Mouse (Mus musculus) heart, postnatal 14 days (tissue): ENCODE data around the gene Olfr1360. TPM values are rescaled to one million over a fixed set of nuclear protein-coding genes. Genes with fewer than 3 reads are reported as not detected.

Experiments
- DNase-seq, 2 experiments: peaks; one replicate each; pipeline ENCODE4 v3.0.0; 2021 to 2022
- intact Hi-C: fragments of 180-260 bp; cut with DNase I; formaldehyde crosslinking; loops from one replicate; pipeline ENCODE4 v1.15.1; 2025
- microRNA-seq, 2 experiments: library from miRNA; unstranded; fragments of <30 nt; microRNA quantifications; one replicate each; pipeline ENCODE4 v1.2.0; 2021 to 2022
- total RNA-seq, 2 experiments: library from RNA; stranded (reverse); gene quantifications; 2 replicates each; pipeline ENCODE4 v1.2.3; 2021

Gene Olfr1360
- total RNA-seq, 2 experiments from 2014 or later = not detected

GRCm38 (mm10) chr13:21706669-21707068 is 29.5 kb upstream of the Olfr1360 start:
- no peak for DNase-seq
- intact Hi-C loops = no loop called here

GRCm38 (mm10) chr13:21697811-21698210 is 20.6 kb upstream of the Olfr1360 start, which contains the start of gene Olfr1359:
Gene Olfr1359 (plus strand): TSS chr13:21698111.
- intact Hi-C loops = no loop called here
- no peak for DNase-seq

GRCm38 (mm10) chr13:21663286-21663685 is 13.9 kb downstream of the Olfr1360 start, which contains the start of gene Olfr1361:
Gene Olfr1361 (minus strand): TSS chr13:21663386.
- intact Hi-C loops = no loop called here
- DNase-seq = no peak

- no peak for DNase-seq
- intact Hi-C loops = no loop called here
Measured at GRCm38 (mm10) chr13:21642418-21642817, 34.8 kb downstream of the Olfr1360 start, which contains the start of gene Olfr11. Gene Olfr11 (minus strand): TSS chr13:21642518.

Small RNA genes within 50 kb of the gene (microRNA-seq; reads per million reads assigned to microRNA genes)
- gene Gm44357 (0 reads per million in 2 experiments), gene Gm44367 (0 reads per million in 2 experiments)

Other genes starting within 250 kb of the Olfr1360 start
- under 1 TPM; 0.32 to 0.60 TPM for gene Pgbd1, start 236.3 kb downstream of the Olfr1360 start, total RNA-seq
- gene Zscan26, start 223.7 kb downstream of the Olfr1360 start, total RNA-seq = 10 to 100 TPM; 21.7 to 24.1 TPM
- under 1 TPM; 0.59 to 0.88 TPM for gene Nkapl, start 208.9 kb downstream of the Olfr1360 start, total RNA-seq
- 1 to 10 TPM in 1 of 2 experiments, under 1 TPM in 1; 0.93 to 1.3 TPM for gene Zkscan4, start 198.5 kb downstream of the Olfr1360 start, total RNA-seq
- gene Gm10065, start 198.0 kb downstream of the Olfr1360 start, total RNA-seq = not detected
- gene AK157302, start 182.2 kb downstream of the Olfr1360 start, total RNA-seq = 10 to 100 TPM; 25.3 to 25.6 TPM
- 100 to 1,000 TPM; 233 to 256 TPM for gene Gm11273, start 176.0 kb downstream of the Olfr1360 start, total RNA-seq
- gene Zkscan8, start 146.3 kb downstream of the Olfr1360 start, total RNA-seq = 10 to 100 TPM; 11.7 to 12.3 TPM
- gene Olfr1366, start 134.6 kb downstream of the Olfr1360 start, total RNA-seq = not detected
- gene Olfr1535, start 117.5 kb downstream of the Olfr1360 start, total RNA-seq = not detected
- not detected for gene Olfr1364, start 95.6 kb downstream of the Olfr1360 start, total RNA-seq
- not detected for gene Olfr1362, start 63.4 kb downstream of the Olfr1360 start, total RNA-seq
- gene Olfr11, start 34.9 kb downstream of the Olfr1360 start, total RNA-seq = not detected
- gene Olfr1361, start 14.0 kb downstream of the Olfr1360 start, total RNA-seq = not detected
- not detected for gene Olfr1359, start 20.7 kb upstream of the Olfr1360 start, total RNA-seq
- gene Hist1h2bl, start 38.7 kb upstream of the Olfr1360 start, total RNA-seq = 100 to 1,000 TPM in 1 of 2 experiments, 10 to 100 TPM in 1; 66.3 to 130 TPM
- gene Hist1h2ai, start 39.0 kb upstream of the Olfr1360 start, total RNA-seq = 100 to 1,000 TPM in 1 of 2 experiments, 10 to 100 TPM in 1; 51.5 to 150 TPM
- 100 to 1,000 TPM in 1 of 2 experiments, 10 to 100 TPM in 1; 82.7 to 215 TPM for gene Hist1h3h, start 40.3 kb upstream of the Olfr1360 start, total RNA-seq
- 10 to 100 TPM; 21.5 to 40.5 TPM for gene Hist1h2bm, start 44.6 kb upstream of the Olfr1360 start, total RNA-seq
- gene Hist1h4j, start 57.7 kb upstream of the Olfr1360 start, total RNA-seq = 10 to 100 TPM; 13.0 to 25.4 TPM
- gene Hist1h4k, start 73.1 kb upstream of the Olfr1360 start, total RNA-seq = 100 to 1,000 TPM; 128 to 321 TPM
- gene Hist1h2ak, start 76.4 kb upstream of the Olfr1360 start, total RNA-seq = 10 to 100 TPM; 16.6 to 53.8 TPM
- gene Hist1h2bn, start 76.7 kb upstream of the Olfr1360 start, total RNA-seq = 10 to 100 TPM; 34.2 to 84.3 TPM
- 10 to 100 TPM; 33.7 to 72.0 TPM for gene Hist1h1b, start 103.2 kb upstream of the Olfr1360 start, total RNA-seq
- 100 to 1,000 TPM in 1 of 2 experiments, 10 to 100 TPM in 1; 74.9 to 156 TPM for gene Hist1h3i, start 106.0 kb upstream of the Olfr1360 start, total RNA-seq
- 10 to 100 TPM; 10.5 to 19.2 TPM for gene Hist1h2an, start 109.8 kb upstream of the Olfr1360 start, total RNA-seq
- gene Hist1h2bp, start 110.1 kb upstream of the Olfr1360 start, total RNA-seq = 10 to 100 TPM; 19.6 to 53.2 TPM
- gene Hist1h2bq, start 132.8 kb upstream of the Olfr1360 start, total RNA-seq = 100 to 1,000 TPM in 1 of 2 experiments, 10 to 100 TPM in 1; 53.2 to 110 TPM
- gene Hist1h2ao, start 133.1 kb upstream of the Olfr1360 start, total RNA-seq = not detected
- 100 to 1,000 TPM; 163 to 280 TPM for gene Hist1h4m, start 134.3 kb upstream of the Olfr1360 start, total RNA-seq
- gene Hist1h4n, start 154.8 kb upstream of the Olfr1360 start, total RNA-seq = 10 to 100 TPM in 1 of 2 experiments, 1 to 10 TPM in 1; 9.1 to 16.3 TPM
- gene Hist1h2ap, start 156.1 kb upstream of the Olfr1360 start, total RNA-seq = 100 to 1,000 TPM in 1 of 2 experiments, 10 to 100 TPM in 1; 85.4 to 183 TPM
- gene Hist1h2br, start 156.3 kb upstream of the Olfr1360 start, total RNA-seq = 100 to 1,000 TPM in 1 of 2 experiments, 10 to 100 TPM in 1; 52.5 to 108 TPM